Mouse (Mus musculus) brain, embryonic 18.5 days (tissue): Measurements from ENCODE around the gene Gm29609.
A peak's percentile ranks its signal among the peaks of the same experiment; 100 is the strongest.

Experiments
- DNase-seq: peaks from one replicate; pipeline ENCODE4 v3.0.0-alpha.2; 2012; ENCODE audit warnings: low read depth, low spot score

The Gm29609 gene

DNA sequence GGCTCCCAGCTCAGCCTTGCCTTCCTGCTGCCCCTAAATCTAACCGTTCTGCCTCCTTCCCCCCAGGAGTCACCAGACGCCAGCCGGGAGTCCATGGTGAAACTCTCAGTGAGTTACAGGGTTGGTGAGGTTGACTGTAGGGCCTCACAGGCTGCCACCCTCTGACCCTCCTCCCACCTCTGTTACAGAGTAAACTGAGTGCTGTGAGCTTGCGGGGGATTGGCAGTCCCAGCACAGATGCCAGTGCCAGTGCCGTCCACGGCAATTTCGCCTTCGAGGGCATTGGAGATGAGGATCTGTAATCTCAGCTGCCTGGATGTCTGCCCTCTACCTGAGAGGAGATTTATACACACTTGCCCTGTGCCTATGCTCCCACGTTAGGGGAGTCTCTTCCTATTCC, 18.5 kb upstream of the Gm29609 start:
- no peak for DNase-seq

GRCm38 (mm10) chr5:31197072-31197471, 17.4 kb upstream of the Gm29609 start:
- DNase-seq, result no peak

DNA sequence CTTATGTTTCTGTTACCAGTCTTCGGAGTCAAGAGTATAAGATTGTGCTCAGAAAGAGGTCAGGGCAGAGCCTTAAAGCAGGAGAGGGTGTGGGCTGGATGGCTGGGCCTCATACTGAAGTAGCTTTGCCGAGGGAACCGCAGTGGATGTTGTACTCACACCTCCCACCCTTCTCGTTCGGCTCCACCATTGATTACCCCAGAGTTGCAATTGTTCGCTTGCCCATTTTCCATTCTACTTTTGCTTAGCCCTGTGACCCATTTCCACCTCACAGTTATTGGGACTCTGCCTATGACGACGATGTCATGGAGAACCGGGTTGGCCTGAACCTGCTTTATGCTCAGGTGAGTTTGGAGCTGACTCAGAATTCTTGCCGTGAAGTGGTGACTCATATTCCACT, 16.5 kb upstream of the Gm29609 start:
- no peak for DNase-seq

DNA sequence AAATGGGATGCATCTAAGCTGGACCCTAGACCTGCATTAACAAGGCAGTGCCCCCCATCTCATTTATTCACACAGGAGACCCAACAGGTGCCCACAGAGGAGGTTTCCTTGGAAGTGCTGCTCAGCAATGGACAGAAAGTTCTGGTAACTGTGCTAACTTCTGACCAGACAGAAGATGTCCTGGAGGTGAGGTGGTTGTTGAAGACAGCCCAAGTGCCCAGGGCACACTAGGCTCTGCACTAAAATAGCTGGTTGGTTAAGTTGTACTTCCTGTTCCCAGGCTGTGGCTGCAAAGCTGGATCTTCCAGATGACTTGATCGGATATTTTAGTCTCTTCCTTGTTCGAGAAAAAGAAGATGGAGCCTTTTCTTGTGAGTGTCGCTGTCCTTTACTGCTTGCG, 16.0 kb upstream of the Gm29609 start:
- no peak for DNase-seq

DNA sequence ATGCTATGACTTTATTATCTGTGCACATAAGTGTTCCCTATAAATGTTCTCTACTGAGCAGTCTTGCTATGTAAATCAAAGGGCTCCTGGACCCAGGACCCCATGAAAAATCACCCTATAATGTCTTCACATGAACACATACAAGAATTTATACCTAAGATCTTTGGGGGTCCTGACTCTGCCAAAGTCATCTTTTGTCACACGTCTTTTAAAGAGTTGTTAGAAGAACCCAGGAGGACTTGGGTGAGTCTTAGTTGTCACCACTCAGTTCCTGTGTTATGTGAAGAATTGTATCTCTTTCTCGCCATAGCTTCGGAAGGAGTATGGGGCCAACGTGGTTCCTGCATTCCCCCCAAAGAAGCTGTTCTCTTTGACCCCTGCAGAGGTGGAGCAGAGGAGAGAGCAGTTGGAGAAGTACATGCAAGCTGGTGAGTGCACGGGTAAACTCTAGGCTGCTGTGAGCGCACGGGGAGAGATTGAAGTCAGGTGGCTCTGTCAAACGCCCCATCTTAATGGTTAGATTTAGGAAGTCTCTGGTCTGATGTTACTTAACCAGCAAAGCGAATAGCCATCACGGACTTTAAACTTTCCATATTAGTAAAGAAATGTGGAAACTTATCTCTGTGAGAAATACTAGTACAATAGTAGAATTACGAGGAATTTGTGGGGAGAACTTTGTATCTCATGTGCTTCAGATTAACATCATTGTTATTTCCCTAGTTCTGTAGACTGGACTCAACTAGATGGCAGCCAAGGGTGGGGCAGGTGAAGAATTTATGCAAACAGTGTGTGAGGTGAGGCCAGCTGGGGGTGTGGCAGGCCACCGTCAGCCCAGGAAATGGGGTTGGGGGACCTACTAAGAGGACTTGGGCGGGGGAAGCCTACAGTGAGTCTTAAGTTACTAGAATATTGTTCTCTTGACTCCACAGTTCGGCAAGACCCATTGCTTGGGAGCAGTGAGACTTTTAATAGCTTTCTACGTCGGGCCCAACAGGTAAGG, 15.1 kb upstream of the Gm29609 start:
- DNase-seq, result no peak

DNA sequence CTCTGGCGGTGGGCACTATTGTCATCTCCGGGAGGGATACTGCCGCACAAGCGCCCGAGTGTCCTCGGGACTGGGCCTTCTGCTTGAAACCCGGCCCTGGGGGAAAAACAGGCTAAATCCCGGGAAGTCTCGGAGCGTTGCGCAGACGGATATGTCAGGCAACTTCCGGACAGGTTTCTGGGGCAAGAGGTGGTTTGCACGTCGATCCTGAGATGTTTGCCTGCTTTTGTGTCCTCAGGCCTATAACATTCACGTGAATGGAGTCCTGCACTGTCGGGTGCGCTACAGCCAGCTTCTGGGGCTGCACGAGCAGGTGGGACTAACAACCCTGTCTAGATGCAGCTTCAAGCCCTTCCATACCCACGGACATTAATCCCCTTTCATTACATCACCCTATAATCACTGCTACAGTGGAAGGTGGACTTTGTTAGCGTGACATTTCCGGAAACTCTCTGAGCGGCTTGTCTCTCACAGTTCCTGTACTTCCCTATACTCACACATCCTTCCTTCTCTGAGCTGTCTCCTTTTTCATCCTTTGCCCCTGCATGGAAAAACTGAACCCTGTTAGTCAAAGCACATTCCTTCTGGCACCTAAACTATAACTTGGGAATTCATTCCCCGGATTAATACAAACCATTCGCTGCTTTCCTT, 14.0 kb upstream of the Gm29609 start:
- no peak for DNase-seq

DNA sequence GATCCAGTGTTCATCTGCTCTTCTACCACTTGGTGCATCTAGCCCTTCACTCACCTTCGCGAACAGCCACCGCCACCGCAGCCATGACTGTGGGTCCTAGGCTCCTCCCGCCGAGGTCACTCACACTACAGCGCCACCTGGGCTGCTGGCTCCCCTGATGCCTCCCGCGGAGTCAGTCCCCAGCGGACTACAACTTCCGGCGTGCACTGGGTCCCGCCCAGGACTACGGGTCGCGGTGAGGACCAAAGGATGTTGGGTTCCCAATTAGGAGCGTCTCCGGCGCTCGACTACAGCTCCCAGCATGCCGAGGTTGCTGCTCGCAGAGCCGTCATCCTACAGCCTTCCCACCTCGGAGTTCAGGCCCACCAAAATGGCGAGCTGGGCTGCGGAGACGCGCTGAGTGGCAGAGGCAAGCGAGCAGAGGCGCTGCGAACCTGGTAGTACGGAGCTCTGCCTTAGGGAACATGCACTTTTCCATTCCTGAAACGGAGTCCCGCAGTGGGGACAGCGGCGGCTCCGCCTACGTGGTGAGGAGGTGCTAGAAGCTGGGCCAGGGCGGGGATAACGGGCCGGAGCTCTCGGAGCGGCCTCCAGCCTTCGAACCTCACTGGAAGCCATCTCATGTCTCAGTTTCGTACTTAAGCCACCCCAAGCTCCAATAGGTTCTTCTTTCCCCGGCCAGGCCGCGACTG, 13.4 kb upstream of the Gm29609 start, which contains the start of the genes Snx17 and Eif2b4:
Snx17 (plus strand) TSS at position 289 of the 692 bp plus-strand sequence.
Eif2b4 (minus strand) TSS at position 492 of the 692 bp plus-strand sequence.
- DNase-seq, result peak; percentile 98

DNA sequence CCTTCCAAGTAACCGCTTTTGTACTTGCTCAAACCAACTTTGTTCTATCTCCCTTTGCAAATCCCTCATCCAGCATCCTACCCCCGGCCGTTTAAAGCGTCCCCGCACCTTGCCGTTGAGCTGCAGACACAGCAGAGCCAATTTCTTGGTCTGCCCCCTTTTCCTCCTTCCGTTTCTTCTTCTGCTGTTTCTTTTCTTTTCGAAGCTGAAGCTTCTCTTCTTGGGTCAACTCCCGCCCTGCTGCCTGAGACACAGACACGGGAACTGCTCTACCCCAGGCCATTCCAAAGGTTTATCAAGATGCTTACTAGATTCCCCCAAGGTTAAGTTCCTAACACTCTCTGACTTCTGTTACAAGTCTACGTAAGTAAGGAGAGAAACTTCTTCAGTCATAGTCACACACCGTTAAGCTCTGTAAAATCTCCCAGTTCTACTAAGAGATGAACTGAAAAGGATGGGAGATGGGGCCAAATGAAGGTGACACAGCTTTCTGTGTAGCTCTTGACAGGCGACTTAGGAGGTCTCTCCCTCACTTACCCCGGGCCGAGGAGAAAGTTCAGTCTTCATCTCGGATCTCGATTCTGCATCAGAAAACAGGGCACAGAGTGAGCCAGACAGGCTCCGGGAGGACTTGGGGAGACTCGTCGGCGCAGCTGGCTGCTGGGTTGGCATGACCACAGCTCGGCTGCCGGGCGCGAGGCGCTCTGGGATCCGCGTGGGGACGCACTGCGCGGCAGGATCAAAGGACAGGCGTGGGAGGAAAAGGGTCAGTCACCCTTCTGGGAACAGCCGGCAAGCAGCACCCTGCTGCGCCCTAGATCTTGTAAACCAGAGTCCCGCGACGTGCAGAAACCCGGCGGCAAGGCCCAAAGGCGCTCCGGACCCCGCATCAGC, 12.6 kb upstream of the Gm29609 start:
- peak; percentile 16 for DNase-seq

GRCm38 (mm10) chr5:31190201-31190600, 10.5 kb upstream of the Gm29609 start:
- no peak for DNase-seq

DNA sequence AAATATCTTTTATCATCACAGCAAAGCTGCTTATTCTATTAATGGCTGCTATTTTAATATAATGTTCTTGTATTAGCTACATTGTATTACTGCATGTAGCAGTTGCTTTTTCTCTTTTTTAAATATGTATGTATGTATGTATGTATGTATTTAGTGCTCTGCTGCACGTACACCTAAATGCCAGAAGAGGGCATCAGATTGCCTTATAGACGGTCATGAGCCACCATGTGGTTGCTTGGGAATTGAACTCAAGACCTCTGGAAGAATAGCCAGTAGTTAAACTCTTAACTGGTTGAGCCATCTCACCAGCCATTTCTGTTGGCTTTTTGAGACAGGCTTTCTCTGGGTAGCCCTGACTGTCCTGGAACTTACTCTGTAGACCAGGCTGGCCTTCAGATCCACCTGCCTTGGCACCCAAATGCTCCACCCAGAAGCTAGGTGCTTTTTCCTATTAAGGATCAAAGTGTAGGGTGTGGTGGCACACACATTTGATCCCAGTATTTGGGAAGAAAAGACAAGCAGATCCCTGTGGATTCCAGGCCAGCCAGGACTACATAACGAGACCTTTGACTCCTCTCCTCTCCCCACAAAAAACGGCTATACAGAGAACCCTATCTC, 8.6 kb upstream of the Gm29609 start:
- DNase-seq, result no peak

GRCm38 (mm10) chr5:31183678-31184077, 4.0 kb upstream of the Gm29609 start:
- no peak for DNase-seq

GRCm38 (mm10) chr5:31181183-31181770, 1.6 kb upstream of the Gm29609 start:
- no peak for DNase-seq

- DNase-seq, result no peak
Observed at GRCm38 (mm10) chr5:31179301-31179765, 378 bp downstream of the Gm29609 start.

- DNase-seq, result no peak
Observed at GRCm38 (mm10) chr5:31168630-31169029, 11.1 kb downstream of the Gm29609 start.

DNA sequence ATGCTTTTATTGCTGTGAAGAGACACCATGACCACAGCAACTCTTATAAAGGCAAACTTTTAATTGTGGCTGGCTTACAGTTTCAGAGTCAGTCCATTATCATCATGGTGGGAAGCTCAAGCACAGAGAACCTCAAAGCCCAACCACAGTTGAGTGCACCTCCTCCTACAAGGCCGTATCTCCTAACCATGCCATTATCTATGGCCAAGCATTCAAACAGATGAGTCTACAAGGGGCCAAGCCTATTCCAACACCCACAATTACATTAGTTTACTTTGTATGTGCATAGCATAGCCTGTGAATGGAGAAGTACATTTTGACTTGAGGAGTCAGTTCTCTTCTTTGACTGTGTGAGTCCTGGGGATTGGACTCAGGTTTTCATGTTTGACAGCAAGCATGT, 14.8 kb downstream of the Gm29609 start:
- no peak for DNase-seq

GRCm38 (mm10) chr5:31162462-31162861, 17.2 kb downstream of the Gm29609 start:
- DNase-seq, result no peak

DNA sequence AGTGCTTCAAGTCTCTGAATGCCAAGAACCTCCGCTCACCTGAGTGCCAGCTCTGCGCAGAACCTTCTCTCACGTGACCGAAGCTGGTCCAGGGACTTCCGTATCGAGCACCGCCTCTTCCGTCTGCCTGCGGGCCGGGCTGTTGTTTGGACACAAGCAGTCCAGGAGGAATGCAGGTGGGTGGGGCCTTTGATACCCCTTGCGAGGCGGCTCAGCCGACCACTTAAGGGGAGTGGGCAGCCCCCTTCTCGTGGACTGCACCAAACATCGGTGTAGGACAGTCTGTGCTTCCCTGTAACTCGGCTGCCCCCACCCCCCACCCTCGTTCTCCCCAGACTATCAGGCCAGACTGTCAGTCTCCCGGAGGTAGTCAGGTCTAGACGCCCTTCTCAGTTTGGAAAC, 25.6 kb downstream of the Gm29609 start, which contains the start of gene Mpv17:
Mpv17 (minus strand) TSS at position 100 of the 402 bp plus-strand sequence.
- DNase-seq, result peak; percentile 66

DNA sequence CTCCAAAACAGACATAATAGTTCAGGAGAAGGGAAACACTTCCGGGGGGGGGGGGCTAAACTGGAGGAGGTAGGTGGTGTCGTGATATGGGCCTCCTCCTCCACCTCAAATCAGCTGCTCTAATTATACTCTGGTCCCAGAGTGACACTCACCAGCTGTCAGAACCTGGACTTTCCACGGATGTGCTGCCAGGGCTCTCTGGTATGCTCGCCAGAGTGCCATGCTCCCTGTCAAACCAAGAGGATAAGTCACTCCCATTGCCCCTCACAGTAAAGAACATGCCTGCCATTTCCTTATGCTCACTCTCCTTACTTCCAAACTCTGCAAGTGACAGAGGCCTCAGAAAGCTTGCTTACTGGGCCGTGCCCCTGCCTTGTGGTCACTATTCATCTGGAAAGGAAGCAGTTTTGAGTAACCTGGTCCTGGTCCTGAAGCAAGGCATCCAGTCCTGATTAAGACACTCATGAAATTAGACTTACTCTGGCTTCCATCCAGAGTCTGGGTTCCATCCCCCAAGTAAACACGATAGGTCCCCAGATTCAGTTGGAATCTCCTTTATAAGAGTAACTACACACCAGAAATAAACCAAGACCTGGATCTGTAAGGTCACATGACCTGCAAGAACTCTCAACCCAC, 26.1 kb downstream of the Gm29609 start:
- no peak for DNase-seq

DNA sequence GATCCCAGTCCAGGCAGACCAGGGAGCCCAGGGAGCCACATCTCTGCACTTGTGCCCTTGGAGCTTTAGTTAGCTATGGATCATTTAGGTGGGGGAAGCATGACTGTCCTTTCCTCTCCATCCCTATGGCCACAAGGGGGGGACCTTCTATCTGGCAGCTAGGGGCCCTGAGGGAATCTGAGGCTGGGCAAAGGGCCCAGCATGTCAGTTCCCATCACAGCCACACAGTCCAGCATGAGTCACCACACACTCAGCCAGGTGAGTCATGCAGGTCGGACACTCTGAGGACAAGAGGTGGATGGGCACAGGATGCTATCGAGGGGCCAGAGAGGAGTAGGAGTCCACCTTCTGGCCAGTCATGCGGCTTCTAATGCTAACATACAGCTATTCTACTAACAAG, 28.0 kb downstream of the Gm29609 start:
- DNase-seq, result no peak
